Mouse (Mus musculus): ENCODE data around the gene Crybb2. TPM values are rescaled to one million over a fixed set of nuclear protein-coding genes. Genes with fewer than 3 reads are reported as not detected.

Gene Crybb2
- 0.20 TPM in 1 of 2 replicates, not detected in the other for polyA plus RNA-seq (2012; rRNA removed)

DNA sequence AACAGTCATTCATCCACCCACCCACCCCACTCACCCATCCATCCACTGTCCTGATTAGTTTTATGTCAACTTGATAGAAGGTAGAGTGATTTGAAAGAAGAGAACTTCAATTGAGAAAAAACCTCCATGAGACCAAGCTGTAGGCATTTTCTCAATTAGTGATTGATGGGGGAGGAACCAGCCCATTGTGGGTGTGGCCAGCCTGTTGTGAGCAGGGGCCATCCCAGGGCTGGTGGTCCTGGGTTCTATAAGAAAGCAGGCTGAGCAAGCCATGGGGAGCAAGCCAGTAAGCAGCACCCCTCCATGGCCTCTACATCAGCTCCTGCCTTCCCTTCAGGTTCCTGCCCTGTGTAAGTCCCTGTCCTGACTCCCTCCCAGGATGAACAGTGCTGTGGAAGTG lies at the start of gene Crybb2:
Gene Crybb2, minus strand, starts transcription at position 101 of the 400 bp plus-strand sequence.
- Histone ChIP-seq H3K4me1 (replicated peaks; ENCODE audit: control insufficient read depth, insufficient read depth, low read length) (no peaks in the 10 kb centered on the region), H3K36me3 (ENCODE audit: control insufficient read depth, insufficient read depth, low read length) (no peaks in the 10 kb centered on the region), H3K4me3 (ENCODE audit: control insufficient read depth, insufficient read depth, low read length) (no peak within 1 kb of the TSS), H3K27ac (ENCODE audit: control insufficient read depth, insufficient read depth, low read length) (no peak within 1 kb of the TSS), H3K27me3 (ENCODE audit: control insufficient read depth, insufficient read depth, low read length) (no peaks in the 10 kb centered on the region)
- no peak for TF ChIP-seq CTCF (IDR thresholded peaks at IDR 0.05; ENCODE audit: borderline replicate concordance, control insufficient read depth, extremely low read depth, insufficient read depth, low read length, poor library complexity)
- TF ChIP-seq POLR2A (IDR thresholded peaks at IDR 0.05; ENCODE audit: control insufficient read depth, extremely low read depth, insufficient read depth, low read length, poor library complexity), result no peak
- DNase-seq, result no peak

DNA sequence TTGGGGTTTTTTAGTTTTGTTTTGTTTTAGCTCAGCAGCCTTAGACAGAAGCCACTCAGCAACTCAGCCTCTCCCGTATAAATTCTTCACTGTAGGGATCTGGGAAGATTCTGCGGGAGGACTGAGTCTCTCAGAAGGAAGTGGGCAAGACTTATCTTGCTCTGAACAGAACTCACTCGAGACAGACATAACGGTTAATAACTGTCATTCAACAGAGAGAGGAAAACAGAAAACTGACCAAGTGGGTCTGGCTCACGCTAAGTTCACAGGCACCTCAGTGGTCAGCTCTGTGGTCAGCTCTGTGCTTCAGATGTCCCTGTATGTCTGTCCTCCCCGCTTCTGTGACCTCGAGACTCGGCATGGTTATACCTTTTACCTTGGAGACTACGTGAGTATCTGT lies 49.4 kb upstream of the Crybb2 start:
- Histone ChIP-seq H3K27me3 (ENCODE audit: control insufficient read depth, insufficient read depth, low read length) (no peaks in the 10 kb centered on the region), H3K27ac (ENCODE audit: control insufficient read depth, insufficient read depth, low read length) (no peak overlapping the region)
- WGBS, result 8% methylated on average over 9 of the region's 9 CpGs

DNA sequence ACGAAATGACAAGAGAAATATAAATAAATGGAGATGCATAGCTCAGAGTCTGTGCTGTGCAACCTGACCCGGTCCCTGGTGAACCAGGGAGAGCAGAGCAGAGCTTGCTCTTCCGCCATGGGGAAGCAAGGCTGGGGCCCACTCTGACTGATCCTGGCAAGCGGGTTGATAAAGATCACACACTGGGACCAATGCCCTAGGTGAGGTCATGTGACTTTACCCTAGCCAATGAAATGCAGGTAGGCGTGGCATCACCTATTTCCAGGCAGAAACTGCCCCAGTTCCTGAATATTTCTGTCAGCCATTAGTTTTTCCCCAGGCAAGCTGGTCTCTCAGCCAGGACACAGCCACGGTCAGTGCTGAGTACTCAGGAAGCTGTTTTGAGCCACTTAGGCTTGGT lies 48.8 kb upstream of the Crybb2 start:
- H3K36me3 ChIP-seq (ENCODE audit: control insufficient read depth, insufficient read depth, low read length), result no peaks in the 10 kb centered on the region
- H3K27ac ChIP-seq (ENCODE audit: control insufficient read depth, insufficient read depth, low read length), result no peak overlapping the region
- DNase-seq, result no peak
- H3K4me3 ChIP-seq (ENCODE audit: control insufficient read depth, insufficient read depth, low read length), result no peak overlapping the region
- peaks cover 18% of the 10 kb centered on the region for H3K4me1 ChIP-seq (replicated peaks; ENCODE audit: control insufficient read depth, insufficient read depth, low read length)
- WGBS, result 36% methylated on average over 6 of the region's 6 CpGs
- no peak for TF ChIP-seq CTCF (IDR thresholded peaks at IDR 0.05; ENCODE audit: borderline replicate concordance, control insufficient read depth, extremely low read depth, insufficient read depth, low read length, poor library complexity)
- TF ChIP-seq POLR2A (IDR thresholded peaks at IDR 0.05; ENCODE audit: control insufficient read depth, extremely low read depth, insufficient read depth, low read length, poor library complexity), result no peak
- no peaks in the 10 kb centered on the region for H3K27me3 ChIP-seq (ENCODE audit: control insufficient read depth, insufficient read depth, low read length)

More for the DNA sequence above, 49.4 kb upstream of the Crybb2 start:
- Histone ChIP-seq H3K4me3 (ENCODE audit: control insufficient read depth, insufficient read depth, low read length) (no peak overlapping the region), H3K4me1 (replicated peaks; ENCODE audit: control insufficient read depth, insufficient read depth, low read length) (peaks cover 18% of the 10 kb centered on the region), H3K36me3 (ENCODE audit: control insufficient read depth, insufficient read depth, low read length) (no peaks in the 10 kb centered on the region)
- no peak for DNase-seq
- TF ChIP-seq CTCF (IDR thresholded peaks at IDR 0.05; ENCODE audit: borderline replicate concordance, control insufficient read depth, extremely low read depth, insufficient read depth, low read length, poor library complexity), result no peak
- no peak for TF ChIP-seq POLR2A (IDR thresholded peaks at IDR 0.05; ENCODE audit: control insufficient read depth, extremely low read depth, insufficient read depth, low read length, poor library complexity)

DNA sequence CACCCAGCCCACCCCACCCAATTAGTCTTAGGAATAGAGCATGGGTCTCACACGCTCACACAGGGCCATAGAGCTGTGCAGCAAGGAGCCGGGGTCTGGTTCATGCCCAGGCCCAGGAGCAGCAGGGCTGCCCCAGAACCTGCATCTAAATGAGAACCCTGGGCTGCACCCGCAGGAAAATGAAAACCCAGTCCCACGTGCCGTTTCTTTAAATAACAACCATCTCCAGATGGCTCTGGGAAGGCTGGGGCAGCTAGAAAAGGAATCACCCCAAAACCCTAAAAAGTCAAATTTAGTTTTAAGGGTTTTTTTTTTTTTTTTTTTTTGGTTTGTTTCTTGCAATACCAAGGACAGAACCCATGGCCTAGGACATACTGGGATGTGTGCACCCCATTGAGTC lies 47.4 kb upstream of the Crybb2 start:
- Histone ChIP-seq H3K4me1 (replicated peaks; ENCODE audit: control insufficient read depth, insufficient read depth, low read length) (peaks cover 18% of the 10 kb centered on the region), H3K4me3 (ENCODE audit: control insufficient read depth, insufficient read depth, low read length) (no peak overlapping the region), H3K36me3 (ENCODE audit: control insufficient read depth, insufficient read depth, low read length) (no peaks in the 10 kb centered on the region), H3K27ac (ENCODE audit: control insufficient read depth, insufficient read depth, low read length) (no peak overlapping the region), H3K27me3 (ENCODE audit: control insufficient read depth, insufficient read depth, low read length) (no peaks in the 10 kb centered on the region)
- WGBS, result 93% methylated on average over 5 of the region's 5 CpGs
- no peak for DNase-seq
- no peak for TF ChIP-seq CTCF (IDR thresholded peaks at IDR 0.05; ENCODE audit: borderline replicate concordance, control insufficient read depth, extremely low read depth, insufficient read depth, low read length, poor library complexity)
- no peak for TF ChIP-seq POLR2A (IDR thresholded peaks at IDR 0.05; ENCODE audit: control insufficient read depth, extremely low read depth, insufficient read depth, low read length, poor library complexity)

DNA sequence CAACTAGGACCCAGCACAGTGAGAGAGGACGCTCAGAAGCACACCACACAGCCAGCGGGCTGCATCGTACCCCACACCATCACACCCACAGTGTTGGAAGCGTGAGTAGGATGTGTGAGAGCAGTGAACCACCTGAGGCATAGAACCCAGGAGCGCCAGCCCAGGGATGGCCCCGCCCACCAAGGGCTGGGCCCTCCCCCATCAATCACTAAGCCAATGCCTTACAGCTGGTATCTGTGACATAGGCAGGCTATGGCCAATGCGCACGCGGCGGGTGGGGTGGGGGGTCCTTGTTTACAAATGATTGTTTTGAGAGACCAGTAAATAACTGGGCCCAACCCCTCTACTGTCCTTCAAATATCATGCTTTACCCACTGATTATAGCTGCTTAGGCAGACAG lies 46.0 kb upstream of the Crybb2 start:
- Histone ChIP-seq H3K27me3 (ENCODE audit: control insufficient read depth, insufficient read depth, low read length) (no peaks in the 10 kb centered on the region), H3K4me3 (ENCODE audit: control insufficient read depth, insufficient read depth, low read length) (no peak overlapping the region), H3K27ac (ENCODE audit: control insufficient read depth, insufficient read depth, low read length) (no peak overlapping the region), H3K4me1 (replicated peaks; ENCODE audit: control insufficient read depth, insufficient read depth, low read length) (peaks cover 20% of the 10 kb centered on the region), H3K36me3 (ENCODE audit: control insufficient read depth, insufficient read depth, low read length) (no peaks in the 10 kb centered on the region)
- no peak for DNase-seq
- WGBS, result 92% methylated on average over 10 of the region's 10 CpGs
- TF ChIP-seq CTCF (IDR thresholded peaks at IDR 0.05; ENCODE audit: borderline replicate concordance, control insufficient read depth, extremely low read depth, insufficient read depth, low read length, poor library complexity) (no peak), POLR2A (IDR thresholded peaks at IDR 0.05; ENCODE audit: control insufficient read depth, extremely low read depth, insufficient read depth, low read length, poor library complexity) (no peak)

DNA sequence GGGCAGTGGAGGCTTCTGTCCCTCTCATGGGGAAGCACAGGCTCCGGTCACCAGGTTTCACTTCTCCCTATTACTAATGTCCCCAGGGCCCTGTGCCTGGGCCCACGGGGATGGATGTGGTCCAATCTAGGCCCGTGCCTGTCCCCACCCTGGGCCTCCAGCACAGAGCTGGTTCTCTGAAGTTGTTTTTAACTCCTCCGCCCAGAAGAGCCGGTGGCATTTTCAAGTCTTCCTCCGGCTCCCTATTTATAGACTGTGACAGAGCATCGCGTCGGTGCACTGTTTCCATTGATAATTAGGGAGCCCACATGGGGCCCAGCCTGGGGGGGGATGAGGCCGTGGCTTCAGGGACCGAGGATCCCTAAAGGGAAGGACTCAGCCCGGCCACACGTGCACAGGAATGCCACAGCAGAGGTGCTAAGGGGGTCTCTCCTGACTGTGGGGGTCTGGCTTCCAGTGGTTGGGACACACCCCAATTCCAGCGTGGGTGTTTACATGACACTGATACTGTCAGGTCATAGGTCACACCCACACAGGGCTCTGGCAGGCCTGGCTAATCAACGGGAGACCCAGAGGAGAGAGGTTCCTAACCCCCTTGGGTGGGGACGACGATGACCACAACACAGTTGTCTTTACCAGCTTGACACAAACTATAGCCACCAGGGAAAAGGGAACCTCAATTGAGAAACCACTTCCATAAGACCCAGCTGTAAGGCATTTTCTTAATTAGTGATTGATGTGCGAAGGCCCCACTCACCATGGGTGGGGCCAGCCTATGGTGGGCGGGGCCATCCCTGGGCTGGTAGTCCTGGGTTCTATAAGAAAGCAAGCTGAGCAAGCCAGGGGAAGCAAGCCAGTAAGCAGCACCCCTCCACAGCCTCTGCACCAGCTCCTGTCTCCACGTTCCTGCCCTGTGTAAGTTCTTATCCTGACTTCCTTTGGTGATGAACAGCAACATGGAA lies 44.6 kb upstream of the Crybb2 start:
- TF ChIP-seq POLR2A (IDR thresholded peaks at IDR 0.05; ENCODE audit: control insufficient read depth, extremely low read depth, insufficient read depth, low read length, poor library complexity), result no peak
- TF ChIP-seq CTCF (IDR thresholded peaks at IDR 0.05; ENCODE audit: borderline replicate concordance, control insufficient read depth, extremely low read depth, insufficient read depth, low read length, poor library complexity), result no peak
- no peak overlapping the region for H3K27ac ChIP-seq (ENCODE audit: control insufficient read depth, insufficient read depth, low read length)
- H3K4me1 ChIP-seq (replicated peaks; ENCODE audit: control insufficient read depth, insufficient read depth, low read length), result peaks cover 14% of the 10 kb centered on the region
- DNase-seq, result no peak
- WGBS, result 45% methylated on average over 20 of the region's 20 CpGs
- no peaks in the 10 kb centered on the region for H3K36me3 ChIP-seq (ENCODE audit: control insufficient read depth, insufficient read depth, low read length)
- no peaks in the 10 kb centered on the region for H3K27me3 ChIP-seq (ENCODE audit: control insufficient read depth, insufficient read depth, low read length)
- H3K4me3 ChIP-seq (ENCODE audit: control insufficient read depth, insufficient read depth, low read length), result no peak overlapping the region
